Mouse (Mus musculus): Measurements from ENCODE around the gene S100a3. TPM values are rescaled to one million over a fixed set of nuclear protein-coding genes. Genes with fewer than 3 reads are reported as not detected.

The S100a3 gene
- polyA plus RNA-seq, 1 experiment, result not detected

DNA sequence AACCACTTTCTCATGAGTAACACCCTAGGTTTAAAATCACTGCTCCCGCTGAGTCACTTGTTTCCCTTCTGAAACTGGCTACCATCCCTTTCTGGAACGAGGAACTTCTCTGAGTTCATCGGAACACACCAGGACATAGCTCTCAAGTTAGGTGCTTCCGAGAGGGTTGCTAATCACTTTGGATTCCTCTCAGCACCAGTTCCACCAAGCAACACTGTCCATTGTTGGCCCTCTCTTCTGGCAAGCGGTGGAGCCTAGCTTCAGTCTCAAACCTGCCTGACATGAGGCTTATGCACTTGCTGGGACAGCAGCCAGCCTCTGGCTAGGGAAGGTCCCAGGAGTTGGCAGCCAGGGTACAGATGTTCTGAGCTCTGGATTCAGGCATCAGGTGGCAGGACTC, 14.3 kb downstream of the S100a3 start:
- TF ChIP-seq CTCF (IDR thresholded peaks at IDR 0.05; ENCODE audit: control insufficient read depth, insufficient read depth, insufficient replicate concordance, low read depth, low read length) (no peak), POLR2A (IDR thresholded peaks at IDR 0.05; ENCODE audit: control insufficient read depth, low read depth, low read length) (no peak)
- Histone ChIP-seq H3K4me1 (ENCODE audit: control insufficient read depth, insufficient read depth, low read length) (no peaks in the 10 kb centered on the region), H3K4me3 (ENCODE audit: control insufficient read depth, low read depth, low read length) (no peak overlapping the region)

DNA sequence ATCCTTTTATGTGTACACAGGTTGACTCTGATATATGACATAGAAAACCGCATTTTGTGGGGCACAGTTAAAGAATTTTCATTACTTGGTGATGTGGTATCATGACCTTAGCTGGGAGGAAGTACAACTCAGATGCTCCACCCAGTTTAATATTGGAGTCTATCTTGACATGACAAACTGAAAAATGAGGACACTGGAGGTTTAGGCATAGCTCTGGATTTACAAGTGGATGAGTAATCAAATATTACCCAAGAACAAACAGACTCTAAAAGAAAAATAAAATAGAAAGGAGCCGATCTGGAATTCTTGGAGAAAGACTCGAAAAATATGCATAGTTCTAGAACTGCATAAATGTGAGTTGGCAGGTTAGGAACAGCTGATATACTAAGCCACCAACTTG, 14.9 kb downstream of the S100a3 start:
- H3K4me3 ChIP-seq (ENCODE audit: control insufficient read depth, low read depth, low read length), result no peak overlapping the region
- H3K27ac ChIP-seq (ENCODE audit: control insufficient read depth, insufficient read depth, low read depth, low read length), result no peak overlapping the region
- H3K36me3 ChIP-seq (ENCODE audit: control insufficient read depth, insufficient read depth, low read length), result no peaks in the 10 kb centered on the region
- no peaks in the 10 kb centered on the region for H3K27me3 ChIP-seq (ENCODE audit: control insufficient read depth, insufficient read depth, low read length)
- TF ChIP-seq POLR2A (IDR thresholded peaks at IDR 0.05; ENCODE audit: control insufficient read depth, low read depth, low read length) (no peak), CTCF (IDR thresholded peaks at IDR 0.05; ENCODE audit: control insufficient read depth, insufficient read depth, insufficient replicate concordance, low read depth, low read length) (no peak)
- no peaks in the 10 kb centered on the region for H3K4me1 ChIP-seq (ENCODE audit: control insufficient read depth, insufficient read depth, low read length)

More for the DNA sequence above, 14.3 kb downstream of the S100a3 start:
- H3K36me3 ChIP-seq (ENCODE audit: control insufficient read depth, insufficient read depth, low read length), result no peaks in the 10 kb centered on the region
- no peaks in the 10 kb centered on the region for H3K27me3 ChIP-seq (ENCODE audit: control insufficient read depth, insufficient read depth, low read length)
- no peak overlapping the region for H3K27ac ChIP-seq (ENCODE audit: control insufficient read depth, insufficient read depth, low read depth, low read length)

GRCm38 (mm10) chr3:90576351-90577001, 16.1 kb downstream of the S100a3 start:
- TF ChIP-seq CTCF (IDR thresholded peaks at IDR 0.05; ENCODE audit: control insufficient read depth, insufficient read depth, insufficient replicate concordance, low read depth, low read length), result no peak
- TF ChIP-seq POLR2A (IDR thresholded peaks at IDR 0.05; ENCODE audit: control insufficient read depth, low read depth, low read length), result no peak
- H3K4me3 ChIP-seq (ENCODE audit: control insufficient read depth, low read depth, low read length), result no peak overlapping the region
- no peak overlapping the region for H3K27ac ChIP-seq (ENCODE audit: control insufficient read depth, insufficient read depth, low read depth, low read length)
- H3K4me1 ChIP-seq (ENCODE audit: control insufficient read depth, insufficient read depth, low read length), result no peaks in the 10 kb centered on the region
- no peaks in the 10 kb centered on the region for H3K27me3 ChIP-seq (ENCODE audit: control insufficient read depth, insufficient read depth, low read length)
- no peaks in the 10 kb centered on the region for H3K36me3 ChIP-seq (ENCODE audit: control insufficient read depth, insufficient read depth, low read length)

DNA sequence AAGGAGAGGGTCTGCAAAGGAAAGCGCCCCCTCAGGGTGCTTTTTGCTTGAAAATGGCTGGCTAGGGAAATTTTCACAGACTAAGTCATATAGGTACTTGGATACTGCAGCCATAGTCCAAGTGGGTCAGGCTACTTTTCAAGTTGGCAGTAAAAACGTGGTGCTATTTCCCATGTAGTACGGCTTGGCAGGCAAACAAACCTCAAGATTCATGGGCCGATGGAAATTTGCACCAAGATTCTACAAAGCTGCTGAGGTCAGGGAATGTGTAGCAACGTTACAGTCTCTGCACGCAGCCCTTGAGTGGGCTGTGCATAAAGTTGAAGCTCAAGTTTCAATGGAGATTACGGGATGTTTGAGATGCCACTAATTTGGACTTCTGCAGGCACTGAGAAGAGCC, 19.1 kb downstream of the S100a3 start:
- no peak for TF ChIP-seq POLR2A (IDR thresholded peaks at IDR 0.05; ENCODE audit: control insufficient read depth, low read depth, low read length)
- no peak for TF ChIP-seq CTCF (IDR thresholded peaks at IDR 0.05; ENCODE audit: control insufficient read depth, insufficient read depth, insufficient replicate concordance, low read depth, low read length)
- no peaks in the 10 kb centered on the region; the same call in 1 of the 2 replicates for H3K4me1 ChIP-seq (ENCODE audit: control insufficient read depth, insufficient read depth, low read length)

GRCm38 (mm10) chr3:90581141-90581540, 20.8 kb downstream of the S100a3 start:
- Histone ChIP-seq H3K27ac (ENCODE audit: control insufficient read depth, insufficient read depth, low read depth, low read length) (no peak overlapping the region), H3K36me3 (ENCODE audit: control insufficient read depth, insufficient read depth, low read length) (no peaks in the 10 kb centered on the region), H3K4me1 (ENCODE audit: control insufficient read depth, insufficient read depth, low read length) (peaks cover 3% of the 10 kb centered on the region), H3K4me3 (ENCODE audit: control insufficient read depth, low read depth, low read length) (no peak overlapping the region), H3K27me3 (ENCODE audit: control insufficient read depth, insufficient read depth, low read length) (no peaks in the 10 kb centered on the region)
- TF ChIP-seq CTCF (IDR thresholded peaks at IDR 0.05; ENCODE audit: control insufficient read depth, insufficient read depth, insufficient replicate concordance, low read depth, low read length) (no peak), POLR2A (IDR thresholded peaks at IDR 0.05; ENCODE audit: control insufficient read depth, low read depth, low read length) (no peak)

More for the DNA sequence above, 19.1 kb downstream of the S100a3 start:
- Histone ChIP-seq H3K36me3 (ENCODE audit: control insufficient read depth, insufficient read depth, low read length) (no peaks in the 10 kb centered on the region), H3K4me3 (ENCODE audit: control insufficient read depth, low read depth, low read length) (no peak overlapping the region), H3K27ac (ENCODE audit: control insufficient read depth, insufficient read depth, low read depth, low read length) (no peak overlapping the region), H3K27me3 (ENCODE audit: control insufficient read depth, insufficient read depth, low read length) (no peaks in the 10 kb centered on the region)

GRCm38 (mm10) chr3:90582156-90582555, 21.8 kb downstream of the S100a3 start:
- no peak for TF ChIP-seq POLR2A (IDR thresholded peaks at IDR 0.05; ENCODE audit: control insufficient read depth, low read depth, low read length)
- TF ChIP-seq CTCF (IDR thresholded peaks at IDR 0.05; ENCODE audit: control insufficient read depth, insufficient read depth, insufficient replicate concordance, low read depth, low read length), result 0 out of 2 replicates have a peak, but pooled peaks have one; percentile 3
- no peaks in the 10 kb centered on the region for H3K27me3 ChIP-seq (ENCODE audit: control insufficient read depth, insufficient read depth, low read length)

GRCm38 (mm10) chr3:90582556-90582955, 22.2 kb downstream of the S100a3 start:
- no peaks in the 10 kb centered on the region for H3K27me3 ChIP-seq (ENCODE audit: control insufficient read depth, insufficient read depth, low read length)
- no peaks in the 10 kb centered on the region for H3K36me3 ChIP-seq (ENCODE audit: control insufficient read depth, insufficient read depth, low read length)
- TF ChIP-seq POLR2A (IDR thresholded peaks at IDR 0.05; ENCODE audit: control insufficient read depth, low read depth, low read length) (no peak), CTCF (IDR thresholded peaks at IDR 0.05; ENCODE audit: control insufficient read depth, insufficient read depth, insufficient replicate concordance, low read depth, low read length) (no peak)
- H3K4me1 ChIP-seq (ENCODE audit: control insufficient read depth, insufficient read depth, low read length), result peaks cover 14% of the 10 kb centered on the region
- no peak overlapping the region for H3K27ac ChIP-seq (ENCODE audit: control insufficient read depth, insufficient read depth, low read depth, low read length)
- no peak overlapping the region for H3K4me3 ChIP-seq (ENCODE audit: control insufficient read depth, low read depth, low read length)

More at GRCm38 (mm10) chr3:90582156-90582555, 21.8 kb downstream of the S100a3 start:
- peaks cover 13% of the 10 kb centered on the region for H3K4me1 ChIP-seq (ENCODE audit: control insufficient read depth, insufficient read depth, low read length)
- no peak overlapping the region for H3K4me3 ChIP-seq (ENCODE audit: control insufficient read depth, low read depth, low read length)
- no peaks in the 10 kb centered on the region for H3K36me3 ChIP-seq (ENCODE audit: control insufficient read depth, insufficient read depth, low read length)
- H3K27ac ChIP-seq (ENCODE audit: control insufficient read depth, insufficient read depth, low read depth, low read length), result no peak overlapping the region
